Mouse (Mus musculus) lung, postnatal 0 days (tissue): ENCODE measurements around the gene Dpm3. TPM values are rescaled to one million over a fixed set of nuclear protein-coding genes. Genes with fewer than 3 reads are reported as not detected.

Experiments
- ATAC-seq: fragments of 200-750 bp; cut with Nextera tagmentation; 2 replicates; pipeline ENCODE4 v1.8.0; 2017; ENCODE audit warnings: moderate library complexity
- DNase-seq: peaks from one replicate; pipeline ENCODE4 v3.0.0-alpha.2; 2016; ENCODE audit warnings: low spot score
- H3K27ac ChIP-seq: fragments of 300-500 bp; sonication (generic); 2 replicates; pipeline ENCODE4 v1.5.1; 2014; ENCODE audit warnings: antibody characterized with exemption, mild to moderate bottlenecking, low read length, mixed read lengths
- H3K27me3 ChIP-seq: fragments of 300-500 bp; sonication (generic); replicated peaks from 2 replicates; pipeline ENCODE4 v1.6.1; 2014; ENCODE audit warnings: low read length, mixed read lengths; ENCODE audit not compliant: insufficient read depth
- H3K36me3 ChIP-seq: fragments of 300-500 bp; sonication (generic); 2 replicates; pipeline ENCODE4 v1.6.1; 2014; ENCODE audit warnings: low read length, mixed read lengths; ENCODE audit not compliant: insufficient read depth
- H3K4me1 ChIP-seq: fragments of 300-500 bp; sonication (generic); 2 replicates; pipeline ENCODE4 v1.6.1; 2014; ENCODE audit warnings: antibody characterized with exemption, low read depth, low read length, mixed read lengths; ENCODE audit not compliant: insufficient read depth
- H3K4me2 ChIP-seq: fragments of 300-500 bp; sonication (generic); replicated peaks from 2 replicates; pipeline ENCODE4 v1.6.1; 2014; ENCODE audit warnings: low read depth, mild to moderate bottlenecking, low read length, moderate library complexity, mixed read lengths
- H3K4me3 ChIP-seq: fragments of 300-500 bp; sonication (generic); 2 replicates; pipeline ENCODE4 v1.5.1; 2014; ENCODE audit warnings: low read depth, low read length
- H3K9ac ChIP-seq: fragments of 300-500 bp; sonication (generic); replicated peaks from 2 replicates; pipeline ENCODE4 v1.6.1; 2014; ENCODE audit warnings: low read depth, mild to moderate bottlenecking
- H3K9me3 ChIP-seq: fragments of 300-500 bp; sonication (generic); 2 replicates; pipeline ENCODE4 v1.6.1; 2016; ENCODE audit warnings: low read length, mixed read lengths
- CTCF ChIP-seq: IDR thresholded peaks from 2 replicates; pipeline ENCODE4 v1.5.1; 2016; ENCODE audit warnings: antibody characterized with exemption, mild to moderate bottlenecking
- EP300 ChIP-seq: IDR thresholded peaks from 2 replicates; pipeline ENCODE4 v1.6.1; 2016; ENCODE audit warnings: antibody characterized with exemption, mild to moderate bottlenecking, control low read depth
- WGBS: fragments of 180-500 bp; shearing (Covaris S2); extraction: QIAGEN DNeasy Blood & Tissue Kit; methylation state at CpG from one replicate; pipeline ENCODE4 v1.1.7; 2014; 5-methylcytosine and 5-hydroxymethylcytosine counted together
- polyA plus RNA-seq: library from polyadenylated mRNA; unstranded; fragments of >200 nt; fragmentation: Nextera tagmentation; extraction: Ambion mirVana; gene quantifications from 2 replicates; pipeline ENCODE4 v1.2.1, GENCODE M21; 2015

Dpm3 gene
- polyA plus RNA-seq, 1 experiment from 2014 or later: 136 TPM

- DNase-seq (peak; percentile 39), ATAC-seq (no peak)
- Histone ChIP-seq H3K27ac (no peak overlapping the region), H3K4me2 (no peak overlapping the region), H3K4me1 (no peaks in the 10 kb centered on the region), H3K9ac (no peak overlapping the region), H3K27me3 (no peaks in the 10 kb centered on the region), H3K36me3 (no peaks in the 10 kb centered on the region), H3K9me3 (no peaks in the 10 kb centered on the region), H3K4me3 (no peak overlapping the region)
- TF ChIP-seq CTCF (no peak), EP300 (no peak)
- WGBS: 59% methylated on average over 11 of the region's 11 CpGs
These were observed 37.7 kb downstream of the Dpm3 start for GRCm38 (mm10) chr3:89296761-89297396.

DNA sequence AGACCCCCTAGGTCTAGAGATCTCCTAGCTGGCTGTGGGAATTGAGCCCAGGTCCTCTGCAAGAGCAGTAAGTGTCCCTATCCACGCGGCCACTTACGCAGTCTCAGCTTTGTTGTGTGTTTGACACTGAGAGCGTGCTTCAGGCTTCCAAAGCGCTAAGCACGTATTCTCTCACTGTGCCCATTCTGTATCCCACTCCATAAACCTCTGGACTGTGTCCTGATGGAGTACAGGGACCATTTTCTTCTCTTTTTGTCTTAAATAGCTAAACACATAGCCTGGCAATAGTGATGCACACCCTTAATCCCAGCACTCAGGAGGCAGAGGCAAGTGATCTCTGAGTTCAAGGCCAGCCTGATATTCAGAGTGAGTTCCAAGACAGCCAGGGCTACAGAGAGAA, 39.8 kb downstream of the Dpm3 start:
- Histone ChIP-seq H3K4me1 (no peaks in the 10 kb centered on the region), H3K27me3 (no peaks in the 10 kb centered on the region), H3K27ac (no peak overlapping the region), H3K9me3 (no peaks in the 10 kb centered on the region), H3K36me3 (no peaks in the 10 kb centered on the region), H3K4me3 (no peak overlapping the region), H3K9ac (no peak overlapping the region), H3K4me2 (0 out of 2 replicates have a peak overlapping the region, but pooled peaks have one; percentile 27)
- TF ChIP-seq EP300 (no peak), CTCF (no peak)
- DNase-seq (no peak), ATAC-seq (no peak)
- 79% methylated on average over 6 of the region's 6 CpGs for WGBS

- peak overlapping the region; percentile 27 for H3K4me2 ChIP-seq
- H3K9me3 ChIP-seq: no peaks in the 10 kb centered on the region
- WGBS: 3% methylated on average over 14 of the region's 14 CpGs
- no peaks in the 10 kb centered on the region for H3K36me3 ChIP-seq
- peak overlapping the region; percentile 3; the same call in 1 of the 2 replicates for H3K4me3 ChIP-seq
- peak; percentile 44 for ATAC-seq
- TF ChIP-seq EP300 (no peak), CTCF (peak; percentile 19; the same call in 1 of the 2 replicates)
- no peak overlapping the region; the same call in 1 of the 2 replicates for H3K9ac ChIP-seq
- no peak overlapping the region for H3K27ac ChIP-seq
- no peaks in the 10 kb centered on the region for H3K27me3 ChIP-seq
- peak; percentile 39 for DNase-seq
- H3K4me1 ChIP-seq: no peaks in the 10 kb centered on the region
These were observed 40.3 kb downstream of the Dpm3 start for GRCm38 (mm10) chr3:89299499-89299898.

DNA sequence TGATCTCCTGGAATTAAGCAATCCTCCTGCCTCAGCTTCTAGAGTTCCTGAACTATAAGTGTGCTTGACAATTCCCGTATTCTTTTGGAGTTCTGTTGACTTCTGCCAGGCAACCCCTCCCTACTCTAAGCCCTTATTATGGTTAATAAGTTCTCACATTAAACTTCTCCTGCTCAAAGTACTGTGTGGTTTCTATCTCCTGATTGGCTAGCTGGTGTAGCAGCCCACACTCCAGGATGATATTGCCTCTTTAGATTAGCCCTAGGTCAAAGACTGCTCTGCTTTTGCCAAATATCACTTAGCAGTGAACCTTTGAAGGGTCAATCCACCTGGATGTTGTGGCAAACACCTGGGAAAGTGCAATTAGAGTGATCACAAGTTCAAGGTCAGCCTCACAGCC, 40.9 kb downstream of the Dpm3 start:
- Histone ChIP-seq H3K4me1 (no peaks in the 10 kb centered on the region), H3K36me3 (no peaks in the 10 kb centered on the region), H3K9me3 (no peaks in the 10 kb centered on the region), H3K9ac (no peak overlapping the region), H3K4me2 (peak overlapping the region; percentile 27), H3K27ac (no peak overlapping the region), H3K27me3 (no peaks in the 10 kb centered on the region), H3K4me3 (no peak overlapping the region)
- peak; percentile 72 for DNase-seq
- WGBS: 23% methylated on average over 1 of the region's 1 CpGs
- TF ChIP-seq EP300 (peak; percentile 45; the same call in 1 of the 2 replicates), CTCF (no peak)
- peak; percentile 69 for ATAC-seq

DNA sequence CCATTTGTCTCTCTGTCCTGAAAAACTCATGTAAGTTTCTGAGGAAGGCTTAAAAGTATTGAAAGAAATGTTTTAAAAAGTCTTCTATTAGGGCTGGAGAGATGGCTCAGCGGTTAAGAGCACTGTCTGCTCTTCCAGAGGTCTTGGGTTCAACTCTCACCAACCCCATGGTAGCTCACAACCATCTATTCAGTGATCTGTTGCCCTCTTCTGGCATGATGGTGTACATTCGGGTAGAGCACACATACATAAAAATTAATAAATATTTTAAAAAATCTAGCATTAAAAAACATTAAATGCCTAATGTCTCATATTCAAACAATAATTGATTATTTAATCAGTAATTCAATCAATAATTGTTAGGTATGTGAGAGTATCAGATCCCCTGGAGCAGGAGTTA, 41.4 kb downstream of the Dpm3 start:
- no peaks in the 10 kb centered on the region for H3K9me3 ChIP-seq
- ATAC-seq (no peak), DNase-seq (no peak)
- no peaks in the 10 kb centered on the region for H3K27me3 ChIP-seq
- no peak overlapping the region for H3K9ac ChIP-seq
- peak; percentile 42 for TF ChIP-seq CTCF
- TF ChIP-seq EP300: no peak
- no peak overlapping the region for H3K4me2 ChIP-seq
- H3K4me1 ChIP-seq: no peaks in the 10 kb centered on the region
- H3K27ac ChIP-seq: no peak overlapping the region
- no peaks in the 10 kb centered on the region for H3K36me3 ChIP-seq
- H3K4me3 ChIP-seq: no peak overlapping the region
- 74% methylated on average over 2 of the region's 2 CpGs for WGBS

DNA sequence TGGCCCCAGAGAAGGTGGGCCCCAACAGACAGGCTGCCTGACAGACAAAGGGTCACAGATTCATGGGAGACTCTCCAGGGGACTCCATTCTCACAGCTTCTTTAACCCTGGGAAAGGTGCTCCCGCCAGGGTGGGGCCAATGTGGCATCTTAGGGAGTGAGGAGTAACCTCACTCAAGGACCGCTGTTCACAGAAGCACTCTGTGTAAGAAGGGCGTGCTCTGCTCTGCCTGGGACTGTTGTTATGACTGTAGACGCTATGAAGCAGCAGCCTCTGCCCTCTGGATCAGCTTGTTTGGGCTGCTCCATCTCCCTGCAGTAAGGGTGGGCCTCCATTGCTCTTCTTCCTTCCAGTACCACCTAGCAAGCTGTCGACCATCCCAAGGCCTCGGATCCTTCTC, 45.3 kb downstream of the Dpm3 start:
- Histone ChIP-seq H3K4me1 (peaks cover 2% of the 10 kb centered on the region; the same call in 1 of the 2 replicates), H3K9me3 (no peaks in the 10 kb centered on the region), H3K27me3 (no peaks in the 10 kb centered on the region), H3K9ac (no peak overlapping the region), H3K4me2 (no peak overlapping the region), H3K36me3 (no peaks in the 10 kb centered on the region), H3K4me3 (no peak overlapping the region), H3K27ac (peak overlapping the region; percentile 27; the same call in 1 of the 2 replicates)
- WGBS: 46% methylated on average over 6 of the region's 6 CpGs
- DNase-seq (peak; percentile 62), ATAC-seq (peak; percentile 74)
- TF ChIP-seq CTCF (no peak), EP300 (no peak)
